Comparison of ENCODE assay signal across 19 mouse cellular contexts in the genomic region with DNA sequence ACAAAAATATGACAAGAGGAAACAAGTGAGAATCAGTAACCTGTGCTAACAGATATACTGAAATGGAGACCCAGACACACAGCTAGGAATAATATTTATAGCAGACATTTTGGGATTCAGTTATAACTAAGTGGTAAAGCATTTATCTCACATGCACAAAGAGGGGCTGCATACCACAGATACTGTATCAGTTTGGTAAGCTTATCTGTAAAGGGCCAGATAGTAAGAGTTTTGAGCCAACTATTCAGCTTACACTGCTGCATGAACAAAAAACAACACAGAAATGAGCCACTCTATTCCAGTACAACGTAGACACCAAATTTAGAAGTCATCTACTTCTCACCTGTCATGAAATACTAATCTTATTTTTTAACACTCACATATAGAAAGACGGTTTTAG. TPM values are rescaled to one million over a fixed set of nuclear protein-coding genes. Genes with fewer than 3 reads are reported as not detected.
DNase-seq lines count a peak whose midpoint lies in the region; ATAC-seq lines count a peak whose summit lies in the region.
"Had no signal": no experiment of that assay in that cellular context is flagged by ENCODE, and none has a peak within 500 bp of the region (broad histone marks: within the 10 kb centered on the region; RNA-seq: fewer than 3 reads in every experiment).

No protein-coding gene starts in this region.

- ATAC-seq in megakaryocyte, adult 5-6 weeks (ENCODE audit: poor library complexity, severe bottlenecking): no peak
- peak; percentile 91 for ATAC-seq in liver, embryonic 13.5 days (ENCODE audit: low read depth)
- ATAC-seq in granulocyte monocyte progenitor cell, adult 5-6 weeks (replicated peaks; ENCODE audit: poor library complexity, severe bottlenecking): no peak
- ATAC-seq in inflammation-experienced regulatory T-cells, adult 6 months: no peak
- ATAC-seq: intestine, embryonic 16.5 days had no signal

- peaks cover 81% of the 10 kb centered on the region for H3K4me1 ChIP-seq in megakaryocyte, embryonic 14.5 days
- peaks cover 84% of the 10 kb centered on the region for H3K4me1 ChIP-seq in liver, embryonic 13.5 days (replicated peaks)
- H3K4me1 ChIP-seq: embryonic facial prominence, embryonic 13.5 days had no signal

- H3K9ac ChIP-seq in liver, embryonic 13.5 days: peak overlapping the region; percentile 71
- H3K9ac ChIP-seq: embryonic facial prominence, embryonic 13.5 days; hindbrain, embryonic 14.5 days had no signal

- 11% methylated on average over 2 of the region's 2 CpGs for WGBS in liver, embryonic 13.5 days (ENCODE audit: insufficient replicate concordance)

- H3K27ac ChIP-seq in liver, embryonic 13.5 days: peak overlapping the region; percentile 96
- H3K27ac ChIP-seq: embryonic facial prominence, embryonic 13.5 days; hindbrain, embryonic 14.5 days; kidney, postnatal 0 days; layer of hippocampus, adult 2 months; limb, embryonic 10.5 days had no signal

- peak overlapping the region; percentile 26 for H3K4me3 ChIP-seq in megakaryocyte, embryonic 14.5 days (replicated peaks)
- H3K4me3 ChIP-seq in liver, embryonic 13.5 days (replicated peaks): peak overlapping the region; percentile 32
- H3K4me3 ChIP-seq: embryonic facial prominence, embryonic 13.5 days; layer of hippocampus, adult 2 months; limb, embryonic 10.5 days had no signal

- H3K27me3 ChIP-seq in megakaryocyte, embryonic 14.5 days (replicated peaks): no peaks in the 10 kb centered on the region
- H3K27me3 ChIP-seq in liver, embryonic 13.5 days: no peaks in the 10 kb centered on the region
- H3K27me3 ChIP-seq: embryonic facial prominence, embryonic 13.5 days had no signal

- DNase-seq in c-Kit-positive CD71-positive TER-119-positive erythroid progenitor cells, embryonic 14.5 days (ENCODE audit: low spot score): peak; percentile 91
- DNase-seq in liver, embryonic 13.5 days: peak; percentile 79
- DNase-seq in frontal cortex, postnatal 36 days (ENCODE audit: low spot score in 2 of 2): no peak
- DNase-seq: adrenal gland, adult 2 months; cerebellum, adult 18-20 months; gastrocnemius, postnatal 10 days; lung, adult 2 months; lung, postnatal 4 days; spleen, adult 18-20 months had no signal

- peaks cover 24% of the 10 kb centered on the region for H3K36me3 ChIP-seq in megakaryocyte, embryonic 14.5 days (replicated peaks; ENCODE audit: low read length)
- H3K36me3 ChIP-seq in liver, embryonic 13.5 days: 0 out of 2 replicates have a peak, but pooled peaks cover 2% of the 10 kb centered on the region
- H3K36me3 ChIP-seq: embryonic facial prominence, embryonic 13.5 days; limb, embryonic 10.5 days had no signal

- peak overlapping the region; percentile 63 for H3K4me2 ChIP-seq in liver, embryonic 13.5 days
- H3K4me2 ChIP-seq: embryonic facial prominence, embryonic 13.5 days; hindbrain, embryonic 14.5 days had no signal

- H3K9me3 ChIP-seq in megakaryocyte, embryonic 14.5 days: no peaks in the 10 kb centered on the region
- H3K9me3 ChIP-seq in liver, embryonic 13.5 days (replicated peaks): no peaks in the 10 kb centered on the region
- H3K9me3 ChIP-seq: embryonic facial prominence, embryonic 13.5 days; limb, embryonic 10.5 days had no signal

RNA-seq across cellular contexts. Expression of a gene that starts 15.9 kb away (rescaled TPM):
- polyA plus RNA-seq in megakaryocyte, embryonic 14.5 days (2012; ENCODE audit: insufficient read depth, low replicate concordance): 14.1 and 20.4 TPM in 2 replicates
- total RNA-seq in megakaryocyte, adult 5-6 weeks (2015): 341 TPM in 2 replicates
- total RNA-seq in megakaryocyte, adult 5-6 weeks (2017): 283 and 309 TPM in 2 replicates
- 44.2 and 60.6 TPM in 2 replicates for polyA plus RNA-seq in liver, embryonic 13.5 days (2015; fragmentation: Nextera tagmentation; extraction: Ambion mirVana)
- 275 and 288 TPM in 2 replicates for total RNA-seq in granulocyte monocyte progenitor cell, adult 5-6 weeks (2014; fragmentation: Nextera tagmentation)
- 260 and 270 TPM in 2 replicates for total RNA-seq in granulocyte monocyte progenitor cell, adult 5-6 weeks (2017)
- 100 to 1,000 TPM in 2 of 3 experiments, 10 to 100 TPM in 1; 96.1 to 119 (median 110) TPM for polyA plus RNA-seq in inflammation-experienced regulatory T-cells, adult 6 months (2017; shearing (Covaris generic))

RNA-seq across cellular contexts. Expression of a gene that starts 48.1 kb away (rescaled TPM):
- 0.64 and 2.2 TPM in 2 replicates for polyA plus RNA-seq in megakaryocyte, embryonic 14.5 days (2012; ENCODE audit: insufficient read depth, low replicate concordance)
- 22.2 and 23.5 TPM in 2 replicates for total RNA-seq in megakaryocyte, adult 5-6 weeks (2015)
- 22.3 and 27.6 TPM in 2 replicates for total RNA-seq in megakaryocyte, adult 5-6 weeks (2017)
- polyA plus RNA-seq in liver, embryonic 13.5 days (2015; fragmentation: Nextera tagmentation; extraction: Ambion mirVana): 18.2 and 23.8 TPM in 2 replicates
- total RNA-seq in granulocyte monocyte progenitor cell, adult 5-6 weeks (2014; fragmentation: Nextera tagmentation): 25.8 and 36.0 TPM in 2 replicates
- total RNA-seq in granulocyte monocyte progenitor cell, adult 5-6 weeks (2017): 58.1 and 61.4 TPM in 2 replicates
- 10 to 100 TPM; 34.5 to 47.5 (median 41.4) TPM for polyA plus RNA-seq in inflammation-experienced regulatory T-cells, adult 6 months (2017; shearing (Covaris generic))

Comparison
In these comparisons a context has a peak if more than half of its experiments do, and no peak if none do; other contexts are left out.
1. DNase-seq: peak in c-Kit-positive CD71-positive TER-119-positive erythroid progenitor cells, embryonic 14.5 days (single experiment) and liver, embryonic 13.5 days (single experiment); none in frontal cortex, postnatal 36 days (0 of 2).